ENCODE assay signal across 25 mouse cellular contexts in the genomic region with DNA sequence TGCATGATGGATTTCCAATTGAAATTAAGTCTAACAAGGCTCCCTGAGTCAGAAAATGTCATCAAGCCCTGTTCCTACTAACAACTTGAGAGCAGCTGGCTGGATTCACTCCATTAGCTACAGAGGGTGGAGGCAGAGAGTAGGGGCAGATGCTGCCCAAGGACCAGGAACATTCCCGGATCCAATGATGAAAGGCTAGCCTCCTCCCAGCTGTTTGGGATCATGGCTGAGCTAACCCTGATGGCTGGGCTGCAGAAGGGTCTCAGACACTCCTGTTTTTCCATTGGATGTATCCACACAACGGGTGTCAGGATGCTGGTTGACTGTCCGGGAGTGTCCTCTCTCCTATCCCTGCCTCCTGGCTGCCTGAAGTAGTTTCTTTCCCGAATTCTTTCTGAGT.
"Had no signal": no experiment of that assay in that cellular context is flagged by ENCODE, and none has a peak within 500 bp of the region (broad histone marks: within the 10 kb centered on the region; RNA-seq: fewer than 3 reads in every experiment).

No protein-coding gene starts in this region.

- H3K9me3 ChIP-seq: limb, embryonic 12.5 days; liver, embryonic 12.5 days; liver, embryonic 15.5 days; lung, embryonic 15.5 days; megakaryocyte, embryonic 14.5 days; midbrain, embryonic 15.5 days; neural tube, embryonic 15.5 days had no signal

- H3K27ac ChIP-seq: left cerebral cortex, adult 2 months; limb, embryonic 12.5 days; liver, embryonic 12.5 days; liver, embryonic 15.5 days; lung, embryonic 15.5 days; midbrain, embryonic 15.5 days; neural tube, embryonic 15.5 days; stomach, postnatal 0 days had no signal

- H3K4me2 ChIP-seq: limb, embryonic 12.5 days; liver, embryonic 12.5 days; liver, embryonic 15.5 days; lung, embryonic 15.5 days; midbrain, embryonic 11.5 days; midbrain, embryonic 15.5 days; neural tube, embryonic 15.5 days had no signal

- H3K4me1 ChIP-seq: limb, embryonic 12.5 days; liver, embryonic 12.5 days; liver, embryonic 15.5 days; lung, embryonic 15.5 days had no signal

- DNase-seq: kidney, adult 8-10 months; kidney, postnatal 4 days; layer of hippocampus, postnatal 36 days; liver; lung, adult 18-20 months; lung, postnatal 10 days; lung, postnatal 36 days; right cerebral cortex, adult 18-20 months; right cerebral cortex, postnatal 14 days; right cerebral cortex, postnatal 4 days; thymus, adult 2 months; thymus, postnatal 14 days; thymus, postnatal 4 days had no signal

- H3K36me3 ChIP-seq: limb, embryonic 12.5 days; liver, embryonic 12.5 days; liver, embryonic 15.5 days; lung, embryonic 15.5 days; midbrain, embryonic 15.5 days; neural tube, embryonic 15.5 days had no signal

- ATAC-seq: intestine, postnatal 0 days; liver, embryonic 12.5 days; midbrain, embryonic 15.5 days had no signal

- H3K4me3 ChIP-seq: left cerebral cortex, adult 2 months; limb, embryonic 12.5 days; liver, embryonic 12.5 days; liver, embryonic 15.5 days; lung, embryonic 15.5 days; megakaryocyte, embryonic 14.5 days; midbrain, embryonic 15.5 days; myocyte; neural tube, embryonic 15.5 days had no signal

- H3K27me3 ChIP-seq: limb, embryonic 12.5 days; midbrain, embryonic 15.5 days; neural tube, embryonic 15.5 days had no signal

- H3K9ac ChIP-seq: limb, embryonic 12.5 days; liver, embryonic 12.5 days; liver, embryonic 15.5 days; lung, embryonic 15.5 days; midbrain, embryonic 15.5 days; neural tube, embryonic 15.5 days had no signal
